Mouse (Mus musculus) heart, embryonic 12.5 days (tissue): ENCODE data around the gene Ccer1. TPM values are rescaled to one million over a fixed set of nuclear protein-coding genes. Genes with fewer than 3 reads are reported as not detected.

Experiments
- polyA plus RNA-seq: library from polyadenylated mRNA; unstranded; fragments of >200 nt; fragmentation: Nextera tagmentation; extraction: Ambion mirVana; gene quantifications from 2 replicates; pipeline ENCODE4 v1.2.1, GENCODE M21; 2016

The Ccer1 gene
- polyA plus RNA-seq, 1 experiment from 2014 or later, result not detected

Other genes with a start within 250 kb of the Ccer1 start
- 86.8 and 96.1 TPM in 2 replicates for gene Dcn, start 213.4 kb upstream of the Ccer1 start, polyA plus RNA-seq
- 87.6 and 99.5 TPM in 2 replicates for gene Lum, start 127.9 kb upstream of the Ccer1 start, polyA plus RNA-seq
- gene Kera, start 86.2 kb upstream of the Ccer1 start, polyA plus RNA-seq, result 0.17 TPM in 1 of 2 replicates, not detected in the other
- gene Epyc, start 49.0 kb upstream of the Ccer1 start, polyA plus RNA-seq, result 0.42 and 0.79 TPM in 2 replicates
- gene C030005K15Rik, start 33.7 kb downstream of the Ccer1 start, polyA plus RNA-seq, result not detected in 2 replicates